Mouse (Mus musculus): ENCODE data around the gene Hpse.

Hpse gene

GRCm38 (mm10) chr5:100636794-100637544 lies 82.5 kb downstream of the Hpse start:
- peak; percentile 6 to 38 for DNase-seq

- DNase-seq, result no peak
Measured at GRCm38 (mm10) chr5:100635908-100636307, 83.6 kb downstream of the Hpse start.

- no peak for DNase-seq
Measured at GRCm38 (mm10) chr5:100634885-100635478, 84.5 kb downstream of the Hpse start.

- no peak for DNase-seq
Measured at GRCm38 (mm10) chr5:100632540-100633129, 86.9 kb downstream of the Hpse start.

Measured in cerebellum, postnatal 10 days (tissue).